Mouse (Mus musculus) stomach, embryonic 16.5 days (tissue): ENCODE measurements at regions not wholly inside any gene's neighbourhood (a gene's known extent, or its start where the extent isn't known, plus 50 kb on each side); places are given as distances from the start of the nearest gene placed in this dataset.

Source experiments
- ATAC-seq: fragments of 200-750 bp; cut with Nextera tagmentation; 2 replicates; pipeline ENCODE4 v1.8.0; 2017; ENCODE audit warnings: moderate number of reproducible peaks, moderate TSS enrichment; ENCODE audit not compliant: insufficient read depth, low FRiP score
- H3K27ac ChIP-seq: fragments of 300-500 bp; sonication (generic); 2 replicates; pipeline ENCODE4 v1.5.1; 2014; ENCODE audit warnings: low read length
- H3K27me3 ChIP-seq: fragments of 300-500 bp; sonication (generic); 2 replicates; pipeline ENCODE4 v1.6.1; 2014; ENCODE audit warnings: low read length, control low read depth, mixed read lengths; ENCODE audit not compliant: control insufficient read depth, insufficient read depth
- H3K36me3 ChIP-seq: fragments of 300-500 bp; sonication (generic); 2 replicates; pipeline ENCODE4 v1.6.1; 2014; ENCODE audit warnings: low read length; ENCODE audit not compliant: control insufficient read depth, insufficient read depth
- H3K4me1 ChIP-seq: fragments of 300-500 bp; sonication (generic); 2 replicates; pipeline ENCODE4 v1.6.1; 2014; ENCODE audit warnings: low read length, control low read depth, mixed read lengths; ENCODE audit not compliant: control insufficient read depth, insufficient read depth
- H3K4me2 ChIP-seq: fragments of 300-500 bp; sonication (generic); 2 replicates; pipeline ENCODE4 v1.6.1; 2014; ENCODE audit warnings: low read depth, low read length, mixed read lengths
- H3K4me3 ChIP-seq: fragments of 300-500 bp; sonication (generic); replicated peaks from 2 replicates; pipeline ENCODE4 v1.5.1; 2014; ENCODE audit warnings: mild to moderate bottlenecking, low read length
- H3K9ac ChIP-seq: fragments of 300-500 bp; sonication (generic); 2 replicates; pipeline ENCODE4 v1.6.1; 2014; ENCODE audit warnings: low read length
- H3K9me3 ChIP-seq: fragments of 300-500 bp; sonication (generic); replicated peaks from 2 replicates; pipeline ENCODE4 v1.6.1; 2016; ENCODE audit warnings: low read length, control low read depth; ENCODE audit not compliant: control insufficient read depth
- WGBS: fragments of 180-500 bp; shearing (Covaris S2); extraction: QIAGEN DNeasy Blood & Tissue Kit; methylation state at CpG from one replicate; pipeline ENCODE4 v1.1.7; 2014; 5-methylcytosine and 5-hydroxymethylcytosine counted together

DNA sequence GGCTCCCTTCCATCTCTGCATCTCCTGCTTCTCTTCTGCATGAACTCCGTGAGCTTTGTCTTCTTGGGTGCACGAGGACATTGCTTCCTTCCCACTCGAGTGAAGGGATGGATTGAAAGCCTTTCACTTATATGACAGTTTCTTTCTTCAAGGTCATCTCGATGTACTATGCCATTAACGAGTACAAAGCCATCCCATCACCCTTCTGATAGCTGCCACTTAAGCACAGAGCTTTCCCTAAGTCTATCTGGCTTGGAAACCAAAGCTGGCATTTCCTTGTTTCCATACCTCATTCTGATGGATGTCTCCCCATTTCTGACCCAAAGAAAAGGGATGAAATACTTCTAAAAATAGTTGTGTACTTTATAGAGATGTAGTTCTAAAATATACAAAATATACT is 366.5 kb upstream of the Atp11b start:
- Histone ChIP-seq H3K36me3 (no peaks in the 10 kb centered on the region), H3K9me3 (no peaks in the 10 kb centered on the region), H3K4me2 (no peak overlapping the region), H3K27me3 (no peaks in the 10 kb centered on the region), H3K27ac (no peak overlapping the region), H3K4me1 (no peaks in the 10 kb centered on the region), H3K9ac (no peak overlapping the region), H3K4me3 (no peak overlapping the region)
- 82% methylated on average over 5 of the region's 5 CpGs for WGBS
- no peak for ATAC-seq

- Histone ChIP-seq H3K36me3 (no peaks in the 10 kb centered on the region), H3K27ac (no peak overlapping the region), H3K9ac (no peak overlapping the region), H3K9me3 (no peaks in the 10 kb centered on the region), H3K4me2 (no peak overlapping the region), H3K4me1 (no peaks in the 10 kb centered on the region), H3K27me3 (no peaks in the 10 kb centered on the region), H3K4me3 (no peak overlapping the region)
- ATAC-seq, result no peak
- WGBS, result 90% methylated on average over 2 of the region's 2 CpGs
These were observed 361.2 kb upstream of the Atp11b start for GRCm38 (mm10) chr3:35392657-35393056.

DNA sequence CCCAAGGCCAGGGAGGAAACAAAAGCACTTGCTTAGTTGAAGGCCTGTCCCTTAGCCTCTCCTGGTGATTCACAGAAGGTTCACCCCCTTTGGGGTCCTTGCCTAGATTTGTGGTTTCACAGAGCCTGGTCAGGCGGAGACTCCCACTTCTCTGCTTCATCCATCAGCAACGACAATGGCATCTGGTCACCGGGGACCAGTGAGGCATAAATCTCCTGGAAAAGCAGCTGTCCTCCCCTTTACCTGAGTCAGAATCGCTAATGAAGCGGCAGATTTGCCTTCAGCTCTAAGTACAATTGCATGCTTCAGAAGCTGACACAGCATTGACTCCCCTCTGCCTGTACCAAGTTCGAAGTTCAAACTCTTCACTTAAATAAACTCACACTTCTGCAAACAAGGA is 353.7 kb upstream of the Atp11b start:
- WGBS, result 30% methylated on average over 6 of the region's 6 CpGs
- ATAC-seq, result no peak
- Histone ChIP-seq H3K4me1 (no peaks in the 10 kb centered on the region), H3K9ac (no peak overlapping the region), H3K27me3 (no peaks in the 10 kb centered on the region), H3K27ac (no peak overlapping the region), H3K4me2 (no peak overlapping the region), H3K36me3 (no peaks in the 10 kb centered on the region), H3K4me3 (no peak overlapping the region), H3K9me3 (no peaks in the 10 kb centered on the region)

DNA sequence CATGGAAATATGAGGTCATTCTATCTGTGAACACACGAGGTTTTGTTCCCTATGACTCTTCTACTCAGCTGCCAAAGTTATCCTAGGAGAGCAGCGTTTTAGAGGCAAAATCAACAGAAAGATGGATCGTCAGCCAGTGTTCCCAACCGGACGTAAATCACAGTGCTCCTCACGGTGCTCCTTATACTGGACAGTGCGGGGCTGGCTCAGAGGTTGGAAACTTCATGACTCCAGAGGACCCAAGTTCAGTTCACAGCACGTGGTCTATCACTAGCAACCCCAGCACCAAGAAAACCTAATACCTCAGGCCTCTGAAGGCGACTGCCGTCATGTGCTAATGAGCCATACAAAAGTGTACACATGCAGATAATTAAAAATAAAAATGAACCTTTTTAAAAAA is 351.2 kb upstream of the Atp11b start:
- Histone ChIP-seq H3K9ac (no peak overlapping the region), H3K4me1 (no peaks in the 10 kb centered on the region), H3K4me3 (no peak overlapping the region), H3K36me3 (no peaks in the 10 kb centered on the region), H3K9me3 (no peaks in the 10 kb centered on the region), H3K27ac (no peak overlapping the region), H3K4me2 (no peak overlapping the region), H3K27me3 (no peaks in the 10 kb centered on the region)
- ATAC-seq, result no peak
- 83% methylated on average over 10 of the region's 10 CpGs for WGBS

- Histone ChIP-seq H3K9ac (no peak overlapping the region), H3K27me3 (no peaks in the 10 kb centered on the region), H3K4me1 (no peaks in the 10 kb centered on the region), H3K36me3 (no peaks in the 10 kb centered on the region), H3K9me3 (no peaks in the 10 kb centered on the region), H3K4me2 (no peak overlapping the region), H3K27ac (no peak overlapping the region), H3K4me3 (no peak overlapping the region)
- 83% methylated on average over 5 of the region's 5 CpGs for WGBS
- ATAC-seq, result no peak
These were observed 350.0 kb upstream of the Atp11b start for GRCm38 (mm10) chr3:35403952-35404351.

GRCm38 (mm10) chr3:35404492-35405390 is 349.2 kb upstream of the Atp11b start:
- Histone ChIP-seq H3K27me3 (no peaks in the 10 kb centered on the region), H3K4me3 (no peak overlapping the region), H3K27ac (peak overlapping the region; percentile 21; the same call in 1 of the 2 replicates), H3K9ac (no peak overlapping the region), H3K4me1 (no peaks in the 10 kb centered on the region), H3K36me3 (no peaks in the 10 kb centered on the region), H3K4me2 (peak overlapping the region; percentile 13), H3K9me3 (no peaks in the 10 kb centered on the region)
- WGBS, result 19% methylated on average over 10 of the region's 10 CpGs
- no peak for ATAC-seq

- no peak for ATAC-seq
- no peak overlapping the region for H3K27ac ChIP-seq
- H3K9ac ChIP-seq, result no peak overlapping the region
- H3K4me2 ChIP-seq, result peak overlapping the region; percentile 13; the same call in 1 of the 2 replicates
- no peak overlapping the region for H3K4me3 ChIP-seq
- no peaks in the 10 kb centered on the region for H3K27me3 ChIP-seq
- no peaks in the 10 kb centered on the region for H3K4me1 ChIP-seq
- no peaks in the 10 kb centered on the region for H3K36me3 ChIP-seq
- no peaks in the 10 kb centered on the region for H3K9me3 ChIP-seq
- WGBS, result 62% methylated on average over 14 of the region's 14 CpGs
These were observed 348.3 kb upstream of the Atp11b start for GRCm38 (mm10) chr3:35405621-35406079.

- H3K27me3 ChIP-seq, result no peaks in the 10 kb centered on the region
- no peaks in the 10 kb centered on the region for H3K4me1 ChIP-seq
- H3K27ac ChIP-seq, result no peak overlapping the region
- no peak overlapping the region for H3K9ac ChIP-seq
- no peak for ATAC-seq
- WGBS, result 90% methylated on average over 1 of the region's 1 CpGs
- no peaks in the 10 kb centered on the region for H3K9me3 ChIP-seq
- H3K4me2 ChIP-seq, result no peak overlapping the region
- no peaks in the 10 kb centered on the region for H3K36me3 ChIP-seq
- no peak overlapping the region for H3K4me3 ChIP-seq
These were observed 316.2 kb upstream of the Atp11b start for GRCm38 (mm10) chr3:35437687-35438086.

GRCm38 (mm10) chr3:35462858-35463257 is 291.0 kb upstream of the Atp11b start:
- H3K36me3 ChIP-seq, result no peaks in the 10 kb centered on the region
- no peaks in the 10 kb centered on the region for H3K4me1 ChIP-seq
- H3K27me3 ChIP-seq, result no peaks in the 10 kb centered on the region
- H3K9ac ChIP-seq, result no peak overlapping the region
- H3K27ac ChIP-seq, result no peak overlapping the region
- no peak overlapping the region for H3K4me3 ChIP-seq
- H3K4me2 ChIP-seq, result no peak overlapping the region
- ATAC-seq, result no peak
- no peaks in the 10 kb centered on the region for H3K9me3 ChIP-seq
- 33% methylated on average over 4 of the region's 4 CpGs for WGBS
